Mouse (Mus musculus) embryo, embryonic 10 days (tissue): ENCODE measurements at regions not wholly inside any gene's neighbourhood (a gene's known extent, or its start where the extent isn't known, plus 50 kb on each side); places are given as distances from the start of the nearest gene placed in this dataset.

Source experiments
- DNase-seq: peaks from one replicate; pipeline ENCODE4 v3.0.0-alpha.2; 2015; ENCODE audit warnings: low spot score

DNA sequence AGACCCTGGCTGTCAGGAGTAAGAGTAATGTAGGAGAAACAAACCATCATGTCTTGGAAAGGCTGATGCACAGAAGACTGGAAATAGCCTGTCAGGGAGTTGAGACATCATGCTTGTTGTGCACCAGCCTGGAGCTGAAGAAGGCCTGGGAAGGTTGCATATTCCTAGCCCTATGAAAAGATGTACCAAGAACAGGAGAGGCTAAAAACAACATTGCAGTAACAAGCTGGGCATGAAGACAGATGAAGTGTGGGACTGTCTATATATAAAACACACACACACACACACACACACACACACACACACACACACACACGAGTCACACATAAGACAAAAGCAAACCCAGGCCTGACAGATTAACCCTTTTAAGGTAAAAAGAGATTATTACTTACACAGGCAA is 185.1 kb upstream of the Tmem72 start:
- DNase-seq, result no peak

DNA sequence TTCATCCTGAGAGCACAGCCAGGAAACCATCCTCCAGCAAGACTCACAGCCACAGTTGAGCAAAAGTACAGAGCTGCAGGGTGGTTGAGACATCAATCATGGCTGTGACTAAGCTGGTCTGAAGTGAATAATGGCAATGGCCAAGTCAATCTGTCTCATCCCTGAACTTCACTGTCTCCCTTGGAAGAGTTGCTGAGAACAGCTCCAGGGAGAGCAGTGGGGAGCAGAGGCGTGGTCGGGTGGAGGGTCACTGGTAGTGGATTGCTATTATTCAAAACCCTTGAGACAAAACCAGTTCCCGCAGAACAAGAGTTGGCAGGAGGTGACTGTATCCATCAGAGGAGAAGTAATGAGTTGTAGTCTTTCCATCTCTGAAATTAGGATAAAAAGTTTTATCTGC is 185.7 kb upstream of the Tmem72 start:
- no peak for DNase-seq

DNA sequence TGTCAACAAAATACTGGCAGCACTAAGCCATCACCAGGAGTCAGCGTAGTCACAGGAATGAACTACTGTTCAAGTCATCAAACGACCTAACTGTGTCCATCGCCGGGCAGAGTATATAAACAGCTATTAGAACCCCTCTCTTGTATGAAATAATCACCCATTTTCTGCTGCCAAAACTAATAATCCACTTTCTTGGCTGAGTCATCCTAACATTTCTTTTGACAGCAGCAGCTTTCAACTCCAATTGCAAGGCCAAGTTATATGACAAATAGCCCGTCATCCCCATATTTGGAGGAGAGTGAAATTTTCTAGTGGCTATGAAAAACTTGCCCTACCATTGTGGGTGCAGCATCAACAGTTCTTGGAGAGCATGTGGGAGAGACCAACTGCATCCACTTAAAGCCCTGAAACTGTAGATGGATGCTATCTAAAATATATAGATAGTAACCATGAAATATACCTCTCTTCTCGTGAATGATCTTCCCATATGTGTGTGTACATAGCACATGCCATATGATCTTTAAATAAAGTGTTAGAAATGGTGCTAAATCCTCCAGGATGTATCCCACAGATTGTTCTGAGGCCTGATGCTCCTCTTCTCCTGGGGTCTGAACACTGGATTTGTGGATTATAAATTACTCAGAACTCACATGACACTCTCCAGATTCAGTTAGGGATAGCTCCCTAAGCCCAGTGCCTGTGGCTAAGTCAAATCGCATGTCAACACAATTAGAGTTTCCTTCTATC is 189.9 kb upstream of the Tmem72 start:
- DNase-seq, result no peak

DNA sequence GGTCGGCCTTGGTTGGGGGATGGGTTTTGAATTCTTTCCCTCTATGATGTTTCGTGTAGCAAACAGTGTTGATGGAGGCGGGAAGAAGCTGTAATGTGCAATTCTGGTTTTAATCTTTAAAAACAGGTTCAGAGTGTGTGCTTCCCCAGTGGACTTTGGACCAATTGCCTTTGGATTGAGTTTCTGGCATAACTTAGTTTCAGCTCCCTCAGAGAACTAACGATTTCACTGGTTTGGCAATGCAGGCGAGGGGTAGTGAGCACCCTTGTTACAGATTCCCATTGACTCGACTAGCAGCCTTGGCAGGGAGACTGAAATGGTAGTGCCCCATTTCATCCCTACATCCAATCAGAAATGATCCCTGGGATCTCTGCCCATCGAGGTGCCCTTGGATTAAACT is 193.9 kb upstream of the Tmem72 start:
- no peak for DNase-seq

DNA sequence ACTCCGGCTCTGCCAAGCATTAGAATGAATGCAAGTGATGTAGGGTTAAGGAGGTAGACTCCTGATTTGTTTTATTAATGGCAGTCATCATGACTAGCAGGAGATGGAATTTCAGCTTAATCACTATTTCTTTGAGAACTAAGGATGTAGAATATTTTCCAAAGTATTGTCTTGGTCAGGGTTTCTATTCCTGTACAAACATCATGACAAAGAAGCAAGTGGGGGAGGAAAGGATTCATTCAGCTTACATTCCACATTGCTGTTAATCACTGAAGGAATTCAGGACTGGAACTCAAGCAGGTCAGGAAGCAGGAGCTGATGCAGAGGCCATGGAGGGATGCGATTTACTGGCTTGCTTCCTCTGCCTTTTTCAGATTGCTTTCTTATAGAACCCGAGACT is 195.4 kb upstream of the Tmem72 start:
- no peak for DNase-seq

DNA sequence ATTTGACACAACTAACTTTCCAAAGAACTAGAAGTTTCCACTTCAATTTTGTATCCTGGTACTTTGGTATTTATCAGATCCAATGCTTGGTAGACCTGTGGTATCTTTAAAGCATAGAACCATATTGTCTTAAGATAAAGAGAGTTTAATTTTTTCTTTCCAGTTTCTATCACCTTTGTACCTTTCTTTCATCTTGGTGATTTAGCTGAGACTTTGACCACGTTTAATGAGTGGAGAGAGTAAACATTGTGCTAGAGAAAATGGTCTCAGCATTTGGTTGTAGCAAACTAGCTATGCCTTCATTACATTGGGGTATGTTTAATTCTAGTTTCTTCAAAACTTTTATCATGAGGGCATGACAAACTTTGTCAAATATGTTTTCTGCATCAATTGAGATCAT is 197.4 kb upstream of the Tmem72 start:
- no peak for DNase-seq

DNA sequence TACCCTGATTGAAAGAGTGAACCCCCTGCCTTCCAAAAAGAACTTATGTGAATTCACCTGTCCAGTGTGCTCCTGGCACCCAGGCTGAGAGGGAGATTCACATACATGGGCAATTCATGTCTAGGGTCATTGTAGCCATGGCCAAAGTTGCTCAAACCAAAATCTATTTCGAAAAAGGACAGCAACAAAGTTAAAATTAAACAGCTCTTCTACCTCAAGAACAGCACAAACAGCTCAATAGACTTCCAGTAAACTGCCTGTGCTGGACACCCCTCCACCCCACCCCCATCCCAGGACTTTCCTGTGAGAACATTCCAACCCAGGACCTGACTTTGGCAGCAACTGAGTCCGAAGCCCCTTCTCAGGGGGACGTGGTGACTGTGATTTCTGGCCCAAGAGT is 218.3 kb upstream of the Tmem72 start:
- no peak for DNase-seq

DNA sequence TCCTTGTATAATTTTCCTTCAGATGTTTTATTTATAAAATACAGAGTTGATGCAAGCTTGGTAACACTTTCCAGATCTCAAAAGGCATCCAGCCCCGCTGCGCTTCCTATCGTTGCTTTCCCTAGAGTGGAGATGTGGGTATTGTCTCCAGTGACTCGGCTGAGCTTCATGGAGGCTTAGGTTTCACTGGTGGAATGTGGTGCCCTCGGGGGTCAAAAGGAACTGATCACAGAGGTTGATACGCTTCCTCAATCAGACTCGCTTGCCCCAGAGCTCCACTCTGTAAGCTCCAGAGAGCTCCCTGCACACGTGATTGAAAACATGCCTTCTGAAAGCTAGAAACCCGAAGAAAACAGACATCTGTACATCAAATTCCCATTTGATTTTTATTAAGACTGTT is 224.9 kb upstream of the Tmem72 start:
- DNase-seq, result peak; percentile 42

DNA sequence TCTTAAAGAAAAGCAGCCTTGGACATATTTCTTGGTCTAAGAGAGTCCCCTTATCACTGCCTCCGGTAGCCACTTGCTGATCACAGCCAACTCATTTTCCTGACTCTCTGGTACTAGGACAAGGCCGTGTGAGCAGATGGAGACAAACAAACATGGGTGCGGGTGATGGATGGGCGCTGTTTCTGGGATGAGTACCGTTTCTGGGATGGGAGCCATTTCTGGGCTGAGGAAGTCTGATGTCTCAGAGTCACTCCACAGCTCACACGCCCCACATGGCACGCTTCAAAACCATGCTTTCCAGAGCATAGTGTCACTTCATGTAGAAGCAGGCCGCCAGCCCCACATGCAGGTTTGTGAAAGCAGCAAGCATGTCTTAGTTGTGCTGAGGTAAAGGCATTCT is 225.6 kb upstream of the Cxcl12 start:
- DNase-seq, result no peak

DNA sequence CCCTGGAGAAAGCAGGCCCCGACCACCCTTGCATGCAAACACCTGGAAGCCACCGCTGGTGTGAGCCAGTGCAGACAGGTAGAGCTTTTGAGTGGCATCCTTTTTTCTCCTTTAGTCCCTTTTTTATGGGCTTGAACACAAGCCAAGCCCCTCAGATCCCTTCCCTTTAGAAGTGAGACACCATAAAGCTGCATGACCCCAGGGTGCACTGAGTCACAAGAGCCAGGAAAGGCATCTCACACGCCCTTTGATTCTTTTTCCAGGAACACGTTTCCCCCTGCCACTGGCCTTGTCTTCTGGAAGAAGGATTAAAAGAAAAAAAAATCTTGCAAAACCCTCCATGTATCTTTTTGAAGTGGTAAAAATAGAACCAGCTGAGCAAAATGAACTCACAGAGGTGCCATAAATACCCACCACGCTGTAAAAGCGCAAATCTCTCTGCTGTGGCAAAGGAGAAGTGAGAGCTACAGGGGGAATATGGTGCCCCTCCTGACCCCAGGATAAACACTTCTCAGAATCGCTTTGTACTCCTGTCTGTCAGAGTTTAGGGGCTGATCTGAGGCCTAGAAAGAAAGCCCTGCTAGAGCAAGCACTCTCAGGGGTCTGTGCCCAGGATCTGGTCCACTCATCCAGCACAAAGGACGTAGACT is 222.1 kb upstream of the Cxcl12 start:
- DNase-seq, result peak; percentile 31

DNA sequence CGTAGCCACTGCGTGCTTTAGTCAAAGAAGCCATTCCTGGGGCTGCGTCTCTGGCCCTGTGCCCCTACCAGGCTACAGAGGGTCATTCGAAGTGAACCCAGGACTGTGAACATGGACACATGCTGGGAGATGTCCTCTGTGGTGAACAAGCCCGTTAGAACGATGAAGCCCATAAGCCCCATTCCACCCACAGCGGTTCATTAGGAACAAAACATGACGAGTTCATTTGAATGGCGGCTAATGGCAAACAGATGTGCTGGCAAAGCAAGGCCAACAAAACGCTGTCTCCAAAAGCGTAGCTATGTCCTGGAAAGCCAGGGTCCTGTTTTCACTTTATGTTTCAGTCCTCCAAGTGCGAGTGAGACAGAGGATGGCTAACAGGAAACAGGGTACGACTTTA is 208.7 kb upstream of the Cxcl12 start:
- peak; percentile 76 for DNase-seq

DNA sequence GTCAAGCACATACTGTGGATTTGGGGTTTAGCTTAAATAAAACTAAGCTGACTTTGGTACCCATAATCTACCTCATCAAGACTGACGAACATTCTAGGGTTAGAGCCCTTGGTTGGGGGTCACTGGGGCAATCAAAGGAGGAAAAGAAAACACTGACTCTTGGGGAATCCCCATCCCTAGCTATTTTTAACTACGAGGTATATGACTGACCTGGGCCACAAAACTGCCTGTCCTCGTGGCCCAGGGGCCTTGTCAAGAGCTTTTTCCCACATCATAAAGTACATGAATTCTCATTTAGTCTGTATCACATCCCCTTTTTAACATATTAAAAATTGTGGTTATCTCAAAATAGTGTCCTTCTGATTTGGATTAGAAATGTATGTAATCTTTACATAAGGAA is 207.7 kb upstream of the Cxcl12 start:
- no peak for DNase-seq

DNA sequence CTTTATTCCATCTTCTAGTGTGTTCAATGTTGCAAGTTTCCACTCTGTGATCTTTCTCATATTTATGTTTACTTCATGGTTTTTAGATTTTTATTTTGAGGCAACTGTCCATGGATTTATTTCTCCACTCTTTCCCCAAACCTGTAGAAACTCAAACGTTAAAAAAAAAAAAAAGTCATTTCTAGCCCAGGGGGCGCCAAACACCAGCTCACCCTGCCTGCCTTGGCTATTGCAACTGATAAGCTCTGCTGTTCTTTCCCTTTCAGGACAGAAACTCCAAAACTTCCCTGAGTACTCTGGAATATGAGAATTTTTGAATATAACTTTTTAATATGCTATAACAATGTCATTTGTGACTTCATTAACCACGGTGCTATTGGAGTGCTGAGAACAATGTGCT is 201.9 kb upstream of the Cxcl12 start:
- no peak for DNase-seq

DNA sequence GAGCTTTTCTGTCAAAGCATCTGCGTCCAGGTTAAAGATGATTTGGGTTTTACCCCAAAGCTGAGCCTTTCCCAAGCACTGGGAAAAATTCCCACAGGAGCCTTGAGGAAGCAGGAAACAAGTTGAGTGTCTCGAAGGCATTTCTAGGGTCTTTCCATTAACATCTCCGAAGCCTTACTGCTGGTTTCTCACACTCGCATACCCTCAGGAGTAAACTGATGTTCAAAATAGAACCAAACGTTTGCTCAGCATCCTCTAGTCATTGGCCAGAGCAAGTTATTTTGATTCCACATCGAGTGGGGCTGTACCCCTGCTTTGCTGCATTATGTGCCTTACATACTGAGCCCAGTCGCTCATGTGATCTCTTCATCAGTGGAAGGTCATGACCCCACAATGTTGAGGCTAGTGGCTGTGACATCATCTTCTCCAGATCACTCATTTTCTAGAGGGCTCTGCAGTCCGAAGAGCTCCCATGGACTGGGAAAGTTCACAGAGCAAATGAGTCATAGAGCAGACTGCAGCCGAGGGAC is 198.9 kb upstream of the Cxcl12 start:
- DNase-seq, result no peak

DNA sequence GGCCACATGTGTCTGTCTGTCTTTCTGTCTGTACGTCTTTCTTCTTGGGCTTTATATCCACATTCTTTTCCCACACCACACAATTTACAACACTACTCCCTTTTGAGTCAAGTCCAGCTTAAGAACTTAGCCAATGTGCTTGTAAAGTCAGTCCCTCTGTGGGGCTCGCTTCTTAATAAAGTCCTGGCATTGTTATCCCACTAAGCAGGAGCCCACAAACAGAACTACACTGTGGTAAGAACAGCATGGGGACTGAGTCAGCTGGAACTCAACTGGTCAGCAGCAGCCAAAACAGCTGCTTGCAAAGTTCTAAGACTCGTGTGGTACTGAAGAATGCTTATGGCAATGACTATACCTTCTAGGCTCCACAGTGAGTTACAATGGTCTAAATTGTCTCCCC is 193.5 kb upstream of the Cxcl12 start:
- DNase-seq, result no peak

DNA sequence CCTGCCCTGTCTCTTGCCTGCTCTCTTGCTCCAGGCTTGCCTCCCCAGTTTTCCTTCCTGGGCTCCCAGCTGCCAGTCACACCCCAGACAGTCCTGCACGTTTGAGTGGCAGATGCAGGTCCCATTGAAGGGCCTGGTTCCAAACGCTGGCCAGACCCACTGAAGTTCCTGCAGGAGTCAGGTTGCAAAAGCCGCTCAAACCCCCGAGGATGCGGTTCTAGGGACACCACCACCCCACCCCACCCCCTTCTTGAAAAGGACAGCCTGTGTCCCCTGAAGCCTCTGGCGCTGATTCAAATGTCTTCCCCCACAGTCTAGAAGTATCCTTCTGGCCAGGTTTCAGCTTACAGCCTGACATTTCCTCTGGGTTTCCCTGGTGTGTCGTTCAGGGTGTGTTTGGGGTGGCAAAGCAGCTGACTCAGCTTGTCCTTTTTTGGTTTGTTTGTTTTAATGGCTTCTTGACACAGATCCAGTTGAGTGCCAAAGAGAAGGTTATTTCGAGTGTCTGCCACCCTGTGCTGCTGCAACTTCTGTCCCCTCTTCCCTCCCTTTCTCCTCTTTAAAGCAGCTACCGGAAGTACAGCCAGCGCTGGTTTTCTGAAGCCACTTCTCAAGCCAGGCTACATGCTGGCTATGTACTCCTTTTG is 187.9 kb upstream of the Cxcl12 start:
- DNase-seq, result peak; percentile 38

DNA sequence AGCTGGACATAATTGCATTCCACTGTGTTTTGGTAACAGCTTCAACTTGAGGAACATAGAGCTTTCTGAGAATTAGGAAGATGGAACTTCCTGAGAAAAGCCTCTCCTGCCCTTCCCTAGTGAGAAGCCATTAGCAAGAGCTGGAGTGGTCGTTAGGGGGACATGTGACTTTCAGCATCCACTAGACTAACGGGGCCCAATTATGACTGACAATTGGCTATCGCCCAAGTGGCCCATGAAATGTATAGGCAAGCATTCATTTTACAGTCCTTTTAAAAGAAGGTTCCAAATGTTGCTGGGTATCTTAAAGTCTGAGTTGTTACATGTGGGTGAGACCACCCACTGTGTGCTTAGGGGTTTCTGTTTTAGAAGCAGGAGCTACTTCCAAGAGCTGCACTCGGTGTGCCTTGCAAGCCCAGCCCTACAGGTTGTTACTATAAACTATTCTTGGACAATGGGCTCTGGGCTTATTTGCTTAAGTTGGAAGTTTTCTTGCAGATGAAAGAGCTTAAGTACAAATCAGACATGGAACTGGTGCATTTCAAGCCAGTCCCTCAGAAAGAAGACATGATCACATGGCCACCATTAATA is 183.1 kb upstream of the Cxcl12 start:
- DNase-seq, result no peak

DNA sequence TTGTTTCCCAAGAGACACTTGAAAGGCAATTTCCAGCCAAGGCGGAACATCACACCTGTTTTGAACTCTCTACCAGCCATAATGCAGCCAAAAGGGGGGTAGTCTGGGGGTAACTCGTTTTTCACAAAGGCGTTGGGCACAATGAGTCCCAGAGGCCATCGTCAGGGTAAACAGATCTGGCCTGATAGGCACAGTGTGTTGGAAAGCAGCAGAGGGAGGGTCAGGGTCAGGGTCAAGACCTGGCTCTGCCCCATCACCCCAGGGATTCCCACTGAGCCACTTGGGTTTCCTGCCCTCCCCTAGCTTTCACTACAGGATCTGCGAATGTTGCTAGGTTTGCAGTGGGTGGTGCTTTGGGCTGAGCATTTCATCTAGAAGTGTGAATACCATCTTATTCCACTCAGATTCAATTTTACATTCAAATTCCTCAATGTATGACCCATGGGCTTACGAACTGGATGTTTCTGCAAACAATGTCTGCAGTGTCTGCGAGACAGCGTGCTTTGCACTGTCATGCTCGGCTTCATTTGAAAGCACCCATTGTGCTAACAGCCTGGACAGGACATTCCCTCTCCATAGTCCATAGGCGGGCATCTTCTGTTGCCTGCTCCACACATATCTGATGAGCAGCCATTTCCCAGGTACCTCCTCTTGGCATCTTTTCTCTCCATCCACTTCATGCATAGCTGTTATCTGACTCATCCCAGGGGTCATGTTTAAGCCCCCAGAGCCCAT is 181.9 kb upstream of the Cxcl12 start:
- DNase-seq, result peak; percentile 63

DNA sequence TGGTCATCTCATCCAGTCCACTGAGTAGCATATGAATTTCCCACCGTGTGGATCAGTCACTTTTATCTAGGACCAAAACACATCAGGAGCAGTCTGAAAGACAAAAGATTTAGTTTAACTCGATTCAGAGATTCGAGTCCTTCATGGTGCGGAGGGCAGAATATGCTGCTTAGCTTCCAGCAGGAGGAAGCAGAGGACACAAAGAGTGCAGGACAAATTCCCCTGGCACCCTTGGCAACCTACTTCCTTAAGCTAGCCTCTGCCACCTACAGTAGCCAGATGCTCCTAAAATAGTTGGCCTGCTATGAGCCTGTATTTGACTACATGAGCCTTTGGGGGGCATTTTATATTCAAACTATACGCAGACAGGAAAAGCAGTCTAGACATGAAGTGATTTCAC is 181.1 kb upstream of the Cxcl12 start:
- peak; percentile 42 for DNase-seq

DNA sequence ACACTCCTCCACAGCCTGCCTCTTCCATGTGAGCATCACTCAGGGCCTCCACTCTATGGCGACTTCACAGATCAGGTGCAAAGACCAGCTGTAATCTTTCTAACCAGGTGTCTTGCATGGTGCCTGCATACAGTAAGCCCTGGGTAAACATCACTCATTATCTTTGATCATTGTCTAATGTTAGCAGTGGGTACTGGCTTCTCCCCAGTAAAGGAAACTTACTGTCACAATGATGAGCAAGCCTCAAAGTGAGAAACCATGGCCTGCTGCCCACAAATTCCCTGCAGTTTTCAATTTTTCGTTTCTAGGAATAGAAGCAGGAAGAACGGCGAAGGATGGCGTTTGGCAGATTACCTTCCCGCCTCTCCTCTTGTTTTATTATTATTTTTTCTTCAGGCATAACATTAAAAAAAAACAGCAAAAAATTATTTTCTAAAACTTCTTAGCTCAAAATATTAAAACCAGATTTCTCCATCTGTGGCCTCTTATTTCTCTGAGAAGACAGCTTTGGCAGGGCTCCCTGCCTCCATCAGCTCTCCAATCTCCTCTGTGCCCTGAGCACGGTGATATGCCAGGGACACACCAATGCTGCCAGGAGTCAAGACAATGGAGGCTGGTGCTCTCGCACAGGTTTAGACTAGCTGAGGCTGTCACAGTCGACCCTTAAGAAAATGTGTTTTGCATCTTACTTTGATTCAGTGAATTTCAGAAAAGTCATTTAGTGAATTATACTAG is 169.2 kb upstream of the Cxcl12 start:
- DNase-seq, result no peak

DNA sequence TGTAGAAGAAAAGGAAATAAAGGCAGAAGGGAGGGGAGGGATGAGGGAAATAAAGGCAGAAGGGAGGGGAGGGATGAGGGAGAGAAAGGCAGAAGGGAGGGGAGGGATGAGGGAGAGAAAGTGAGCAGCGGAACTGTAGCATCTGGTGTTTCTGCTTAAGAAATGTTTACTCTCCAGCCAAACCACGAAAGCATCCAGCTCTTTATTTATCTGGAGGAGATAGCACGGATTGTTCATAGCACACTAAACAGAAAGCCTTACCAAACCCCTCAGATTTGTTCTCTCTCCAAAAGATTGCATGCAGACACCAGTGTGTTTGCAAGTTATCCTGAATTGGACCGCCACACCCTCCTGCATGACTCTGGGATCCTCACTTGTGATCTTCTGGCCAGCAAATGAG is 168.4 kb upstream of the Cxcl12 start:
- no peak for DNase-seq
